Mouse (Mus musculus): ENCODE measurements around the gene Dcst1.
A peak's percentile ranks its signal among the peaks of the same experiment; 100 is the strongest.

The Dcst1 gene

DNA sequence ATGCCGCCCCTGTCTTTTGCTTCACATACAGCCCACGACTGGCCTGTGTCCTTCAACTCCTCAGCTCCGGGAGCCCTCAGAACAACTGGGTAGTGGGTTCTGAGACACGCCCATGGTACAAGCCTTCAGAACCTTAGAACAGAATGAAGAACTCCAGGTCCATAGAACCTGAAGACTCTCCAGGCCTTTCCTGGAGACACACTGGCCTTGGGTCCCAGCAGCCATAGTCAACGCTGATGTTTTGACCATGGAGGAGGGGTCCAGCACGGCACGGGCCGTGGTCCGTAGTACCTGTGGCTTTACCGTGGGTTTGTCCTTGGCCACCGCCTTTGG, at the start of gene Dcst1:
Gene Dcst1, minus strand, starts transcription at position 101 of the 333 bp plus-strand sequence.
- DNase-seq = no peak

DNA sequence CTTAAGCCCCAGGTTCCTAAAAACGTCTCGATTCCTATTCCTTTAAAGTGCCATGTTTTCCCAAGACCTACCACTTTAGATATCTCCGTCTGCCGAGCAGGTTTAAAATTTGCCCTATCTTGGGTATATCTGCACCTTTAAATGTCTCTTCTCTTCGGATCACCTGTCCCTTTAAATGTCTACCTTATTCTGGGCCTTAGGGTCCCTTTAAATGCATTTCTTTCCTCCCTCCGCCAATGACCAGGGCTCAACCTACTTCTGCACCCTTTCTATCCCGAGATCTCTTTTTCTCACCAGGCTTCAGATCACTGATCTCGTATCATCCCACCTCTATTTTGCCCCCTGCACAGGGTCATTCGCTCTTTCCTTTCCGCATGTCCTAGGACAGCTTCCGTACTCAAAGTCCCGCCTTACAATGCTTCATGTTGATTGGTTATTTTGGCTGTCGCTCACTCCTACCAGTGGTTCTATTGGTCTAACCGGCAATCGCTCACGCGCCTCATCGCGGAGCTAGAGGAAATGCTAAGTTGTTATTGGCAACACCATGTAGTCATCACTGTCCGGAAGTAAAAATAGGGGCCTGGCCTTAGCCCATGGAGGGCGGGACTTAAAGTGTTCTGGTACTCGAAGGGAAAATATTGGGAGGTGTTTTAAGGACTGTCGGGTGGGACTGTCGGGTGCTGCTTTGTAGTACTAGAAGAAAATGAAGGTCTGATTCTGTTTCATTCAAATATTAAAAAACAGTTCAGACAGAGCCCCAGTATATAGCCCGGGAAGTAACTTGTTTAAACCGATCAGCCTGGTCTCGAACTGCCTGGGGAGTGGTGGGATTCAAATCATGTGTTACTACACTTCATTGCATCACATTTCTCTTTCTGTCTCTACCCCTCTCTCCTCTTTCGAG, 46.7 kb upstream of the Dcst1 start, which contains the start of gene Flad1:
Gene Flad1, minus strand, starts transcription at position 381 of the 904 bp plus-strand sequence.
- peak; percentile 94 for DNase-seq

DNA sequence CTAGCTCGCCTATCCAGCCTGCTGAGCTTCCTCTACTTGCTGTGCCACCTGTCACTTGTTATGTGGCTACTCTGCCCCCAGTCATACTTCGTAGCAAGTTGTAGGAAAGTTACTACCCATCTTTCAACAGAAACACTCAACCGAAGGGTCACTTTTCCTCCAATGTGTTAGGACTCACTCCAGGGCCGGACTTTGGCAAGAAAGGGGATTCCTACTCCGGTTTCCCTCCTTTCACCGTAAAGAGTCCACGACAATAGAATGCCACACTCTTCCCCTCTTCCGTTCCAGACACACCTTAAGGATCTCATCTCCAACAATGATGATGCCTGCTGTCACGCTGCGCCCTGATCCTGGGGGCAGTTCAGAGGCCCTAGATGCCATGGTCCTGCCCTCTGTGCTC, 45.8 kb upstream of the Dcst1 start:
- DNase-seq = no peak

DNA sequence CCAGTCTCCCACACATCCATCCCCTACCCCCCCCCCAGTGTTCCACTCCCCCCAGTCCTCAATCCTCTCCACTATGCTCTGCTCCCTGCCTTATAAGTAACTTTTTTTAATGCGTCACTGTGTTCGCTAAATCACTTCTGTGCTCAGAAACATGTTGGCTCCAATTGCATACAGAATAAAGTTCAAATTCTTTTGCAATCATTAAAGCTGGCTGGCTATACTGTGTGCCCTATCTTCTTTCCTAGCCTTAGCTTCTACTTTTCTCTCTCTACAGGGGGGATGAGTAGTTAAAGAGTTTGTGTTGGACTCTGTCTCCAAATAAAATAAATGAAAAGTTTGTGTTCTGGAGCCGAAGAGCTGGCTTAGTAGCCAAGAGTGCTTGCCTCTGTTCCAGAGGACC, 44.6 kb upstream of the Dcst1 start:
- DNase-seq = no peak

DNA sequence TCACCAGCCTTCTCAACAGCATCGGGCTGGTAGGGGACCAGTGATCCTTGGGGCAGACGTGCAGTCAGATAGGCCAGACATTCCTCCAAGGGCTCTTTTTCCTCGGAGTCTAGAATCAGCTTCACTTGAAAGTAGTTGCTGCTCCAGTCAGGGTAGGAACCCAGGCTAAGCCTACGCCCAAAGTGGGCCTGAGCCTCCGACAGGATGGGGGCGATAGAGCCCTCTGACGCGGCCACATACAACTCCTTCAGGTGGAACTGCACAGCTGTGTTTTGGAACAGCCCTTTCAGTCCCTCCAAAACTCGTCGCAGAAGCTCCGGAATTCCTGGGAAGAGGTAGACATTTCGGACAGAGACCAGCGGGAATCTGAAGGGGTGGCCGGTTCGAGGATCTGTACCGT, 43.4 kb upstream of the Dcst1 start:
- DNase-seq = no peak

DNA sequence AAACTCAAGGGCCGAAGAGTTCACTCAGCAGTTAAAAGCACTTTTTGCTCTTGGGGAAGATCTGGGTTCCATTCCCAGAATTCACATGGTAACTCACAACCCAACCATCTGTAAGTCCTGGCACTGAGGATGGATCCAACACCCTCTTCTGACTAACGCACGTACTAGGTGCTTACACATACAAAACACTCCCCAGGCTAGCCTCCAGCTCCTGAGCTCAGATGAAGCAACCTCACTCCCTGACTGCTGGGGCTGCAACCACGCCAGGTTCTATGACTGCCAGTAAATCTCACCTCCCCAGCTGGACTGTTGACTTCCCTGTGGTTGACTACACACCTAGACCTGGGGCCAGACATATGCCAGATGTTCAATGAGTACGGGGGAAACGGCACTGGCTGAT, 41.8 kb upstream of the Dcst1 start:
- no peak for DNase-seq

DNA sequence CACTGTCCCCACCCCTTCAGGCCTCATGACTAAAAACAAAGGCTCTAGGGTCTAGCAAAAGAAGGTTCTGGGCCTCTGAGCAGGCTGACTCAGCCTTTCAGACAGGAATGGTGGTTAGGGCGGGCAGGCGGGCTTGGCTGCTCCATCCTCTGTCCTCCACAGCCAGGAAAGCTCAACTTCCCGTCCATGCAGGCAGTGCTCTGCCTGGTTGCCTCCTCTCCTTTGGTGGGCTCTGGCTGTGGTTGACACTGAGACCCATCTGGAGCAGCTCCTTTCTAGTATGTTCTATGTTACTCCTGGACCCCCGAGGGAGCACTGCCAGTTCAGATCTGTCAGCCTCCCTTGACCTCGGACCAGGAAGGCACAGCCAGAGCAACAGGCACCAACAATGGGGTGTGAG, 37.6 kb upstream of the Dcst1 start, which contains the start of gene Lenep:
Gene Lenep, minus strand, starts transcription at position 101 of the 400 bp plus-strand sequence.
- DNase-seq = no peak

DNA sequence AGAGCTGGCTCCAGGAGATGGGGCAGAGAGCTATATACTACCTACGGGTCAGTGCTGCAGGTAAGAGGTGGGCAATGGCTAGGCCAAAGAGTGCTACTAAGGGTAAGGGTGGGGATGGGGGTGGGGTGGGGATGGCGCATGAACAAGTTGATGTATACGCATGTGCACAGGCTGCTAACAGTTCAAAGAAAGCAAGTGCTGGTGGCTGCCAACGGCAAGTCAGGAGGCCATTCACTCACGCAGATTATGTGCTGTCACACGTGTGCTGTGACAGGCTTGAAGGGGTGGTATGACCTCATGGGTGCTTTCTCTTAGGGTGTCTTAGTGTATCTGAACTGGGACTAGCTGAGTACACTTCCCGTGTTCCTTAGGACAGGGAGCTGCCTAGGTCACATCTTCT, 36.3 kb upstream of the Dcst1 start:
- no peak for DNase-seq

DNA sequence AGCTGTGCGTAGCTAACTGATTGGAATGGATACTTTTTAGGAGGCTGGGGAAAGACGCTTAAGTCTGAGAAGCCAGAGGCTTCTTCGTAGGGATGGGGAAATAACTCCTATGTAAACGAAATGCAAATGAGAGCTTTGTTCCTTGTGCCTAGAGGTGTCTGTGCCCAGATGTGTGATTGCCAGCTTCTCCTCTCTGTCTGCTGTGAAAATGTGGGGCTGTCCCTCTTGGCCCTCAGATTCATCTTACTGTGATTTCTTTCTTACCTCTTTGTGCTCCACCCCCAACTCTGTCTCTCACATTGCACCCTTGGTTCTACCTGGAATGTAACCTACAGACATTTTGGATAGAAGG, 31.6 kb upstream of the Dcst1 start:
- no peak for DNase-seq

DNA sequence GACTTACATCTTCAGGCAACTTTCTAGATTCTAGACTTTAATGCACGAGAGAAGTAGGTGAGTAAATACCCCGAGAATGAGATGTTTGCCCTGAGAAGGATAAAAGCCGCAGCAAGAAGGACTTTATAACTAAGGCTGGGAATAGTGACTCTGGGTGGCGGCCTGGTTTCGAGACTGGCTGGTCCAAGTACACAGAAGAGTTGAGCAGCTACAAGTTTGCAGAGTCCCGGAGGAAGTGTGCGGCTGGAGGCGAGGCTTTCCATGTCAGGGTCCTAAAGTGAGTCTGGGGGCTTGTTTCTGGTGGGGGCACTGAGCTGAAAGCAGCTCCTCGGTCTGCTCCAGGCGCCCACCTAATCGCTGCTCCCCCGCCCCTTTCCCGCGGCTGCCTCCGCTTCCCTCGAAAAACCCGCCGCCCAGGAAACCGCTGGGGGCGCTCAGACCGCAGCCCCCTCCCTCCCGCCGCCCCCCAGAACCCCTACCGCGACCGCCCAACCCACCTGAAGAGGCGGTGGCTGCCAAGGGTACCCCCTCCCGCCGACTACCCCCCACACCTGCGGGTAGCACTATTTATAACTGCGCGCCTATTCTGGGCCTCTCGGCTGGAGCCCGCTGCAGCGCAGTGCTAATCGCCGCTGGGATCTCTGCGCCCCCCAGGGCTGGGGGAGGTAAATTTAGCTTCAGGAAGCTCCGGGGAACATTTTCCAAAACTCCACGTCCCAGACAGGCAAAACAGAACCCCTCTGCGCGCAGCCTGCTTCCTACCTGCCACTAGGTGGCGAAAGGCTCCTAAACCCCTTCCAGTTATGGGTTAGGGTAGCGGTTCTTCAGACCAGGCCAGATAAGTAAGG, 31.0 kb upstream of the Dcst1 start:
- peak; percentile 79 for DNase-seq

DNA sequence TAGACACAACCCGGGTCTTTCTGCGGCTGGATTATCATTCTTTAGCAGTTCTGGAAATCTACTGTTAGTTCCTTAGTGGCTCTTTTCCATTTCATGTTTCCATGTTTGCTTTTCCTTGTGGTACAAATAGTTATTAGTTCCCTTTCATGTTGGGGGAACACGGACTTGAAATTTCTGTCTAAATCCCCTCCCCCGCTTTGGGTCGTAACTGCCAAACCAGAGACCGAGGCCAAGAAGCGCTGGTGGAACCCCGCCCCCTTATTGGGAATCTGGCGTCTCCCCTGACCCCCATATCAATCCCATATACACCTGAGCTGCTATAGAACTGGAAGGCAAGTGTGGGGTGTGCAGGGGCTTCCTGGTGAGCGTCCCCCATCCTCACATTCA, 30.4 kb upstream of the Dcst1 start:
- no peak for DNase-seq

DNA sequence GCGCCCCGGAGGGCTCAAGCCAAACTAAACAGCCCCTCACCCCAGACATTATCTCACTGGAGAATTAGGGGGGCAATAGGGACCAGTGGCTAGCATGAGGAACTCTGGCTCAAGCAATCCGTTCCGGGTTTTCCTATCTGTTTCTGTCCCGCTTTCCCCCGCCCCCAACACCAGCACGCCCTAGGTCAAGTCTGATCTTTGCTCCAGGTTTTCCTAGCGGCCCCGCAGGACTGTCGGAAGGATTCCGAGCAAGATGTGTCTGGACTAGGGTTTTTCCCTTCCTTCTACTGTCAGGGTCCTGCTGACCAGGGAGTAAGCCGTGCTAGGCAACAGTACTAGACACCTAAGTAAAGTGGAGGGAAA, 29.8 kb upstream of the Dcst1 start:
- DNase-seq = peak; percentile 41

DNA sequence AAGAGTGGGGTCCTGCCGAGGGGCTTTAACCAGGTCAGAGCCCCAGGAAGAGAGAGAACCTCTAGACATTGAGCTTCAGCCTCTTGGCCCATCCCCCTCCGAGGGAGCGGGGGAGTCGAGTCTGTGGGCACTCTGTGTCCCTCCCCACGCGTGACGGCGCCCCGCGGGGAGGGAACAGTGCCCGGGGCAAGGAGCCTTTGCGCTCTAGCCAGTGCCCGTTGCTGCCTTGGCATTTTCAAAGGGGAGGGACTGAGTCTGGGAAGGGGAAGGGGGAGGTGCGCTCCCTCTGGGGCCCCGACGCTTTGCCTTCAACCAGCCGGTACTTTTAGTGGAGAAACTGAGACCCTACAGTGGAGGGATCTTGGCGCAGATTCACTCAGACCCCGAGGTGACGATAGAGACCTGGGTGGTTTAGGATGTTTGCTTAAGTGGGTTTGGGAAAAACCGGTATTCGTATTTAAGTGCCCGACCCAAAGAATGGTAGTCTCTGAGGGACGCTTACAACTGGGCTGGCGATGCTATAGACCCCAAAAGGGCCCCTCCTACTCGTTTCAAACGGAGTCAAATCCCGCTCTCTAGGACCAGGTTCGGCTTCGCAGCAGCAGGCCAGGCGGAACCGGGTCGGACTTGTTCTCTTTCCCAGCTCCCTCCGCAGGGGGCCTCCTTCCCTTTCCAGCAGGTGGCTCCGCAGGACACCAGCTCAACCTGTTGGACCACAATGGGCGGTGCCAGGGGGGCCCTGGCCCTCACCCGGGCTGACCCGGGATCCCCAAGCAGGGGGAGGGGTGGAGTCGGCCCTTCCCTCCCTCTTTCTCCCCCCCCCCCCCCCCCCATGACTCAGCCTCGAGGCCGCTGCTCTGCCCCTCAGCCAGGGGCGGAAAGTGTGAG, 29.2 kb upstream of the Dcst1 start, which contains the start of gene Zbtb7b:
Gene Zbtb7b, minus strand, starts transcription at position 771 of the 888 bp plus-strand sequence.
- DNase-seq = peak; percentile 52

DNA sequence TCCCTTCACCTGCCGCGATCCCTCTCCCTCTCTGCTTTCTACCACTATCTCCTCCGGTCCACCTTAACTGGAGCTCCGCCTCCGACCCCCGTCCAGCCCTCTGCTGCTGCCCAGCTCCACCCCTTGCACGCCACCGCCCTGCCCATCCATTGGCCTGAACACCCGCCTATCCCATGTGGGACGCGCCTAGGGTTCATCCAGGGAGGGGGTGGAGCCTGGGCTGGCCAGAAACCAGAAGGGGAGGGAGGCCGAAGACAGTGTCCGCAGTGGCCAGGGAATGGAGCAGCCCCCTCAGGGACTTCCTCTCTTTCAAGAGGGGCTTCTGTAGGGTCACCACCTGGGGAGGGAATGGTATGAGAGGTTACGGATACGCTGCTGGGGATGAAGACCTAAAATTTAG, 28.6 kb upstream of the Dcst1 start:
- DNase-seq = peak; percentile 74

DNA sequence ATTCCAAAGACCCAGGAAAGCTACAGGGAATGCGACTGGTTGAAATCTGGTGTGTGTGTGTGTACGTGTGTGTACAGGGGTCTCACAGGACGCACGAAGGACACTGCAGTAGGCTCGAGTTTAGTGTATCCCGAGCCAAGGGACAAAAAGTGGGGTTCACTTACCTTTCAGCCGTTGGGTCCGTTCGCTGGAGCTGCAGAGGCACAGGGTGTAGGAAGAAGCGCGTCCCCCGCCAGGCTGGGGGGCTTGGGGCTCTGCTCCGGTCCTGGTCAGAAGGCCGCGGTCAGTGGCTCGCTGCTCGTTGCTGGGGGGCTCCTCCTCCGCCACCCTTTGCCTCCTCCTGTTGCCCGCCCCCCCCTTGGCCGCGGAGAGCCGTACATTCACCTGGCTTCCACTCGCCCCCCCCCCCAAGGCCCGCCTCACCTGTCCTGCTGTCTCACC, 27.8 kb upstream of the Dcst1 start:
- DNase-seq = peak; percentile 44

DNA sequence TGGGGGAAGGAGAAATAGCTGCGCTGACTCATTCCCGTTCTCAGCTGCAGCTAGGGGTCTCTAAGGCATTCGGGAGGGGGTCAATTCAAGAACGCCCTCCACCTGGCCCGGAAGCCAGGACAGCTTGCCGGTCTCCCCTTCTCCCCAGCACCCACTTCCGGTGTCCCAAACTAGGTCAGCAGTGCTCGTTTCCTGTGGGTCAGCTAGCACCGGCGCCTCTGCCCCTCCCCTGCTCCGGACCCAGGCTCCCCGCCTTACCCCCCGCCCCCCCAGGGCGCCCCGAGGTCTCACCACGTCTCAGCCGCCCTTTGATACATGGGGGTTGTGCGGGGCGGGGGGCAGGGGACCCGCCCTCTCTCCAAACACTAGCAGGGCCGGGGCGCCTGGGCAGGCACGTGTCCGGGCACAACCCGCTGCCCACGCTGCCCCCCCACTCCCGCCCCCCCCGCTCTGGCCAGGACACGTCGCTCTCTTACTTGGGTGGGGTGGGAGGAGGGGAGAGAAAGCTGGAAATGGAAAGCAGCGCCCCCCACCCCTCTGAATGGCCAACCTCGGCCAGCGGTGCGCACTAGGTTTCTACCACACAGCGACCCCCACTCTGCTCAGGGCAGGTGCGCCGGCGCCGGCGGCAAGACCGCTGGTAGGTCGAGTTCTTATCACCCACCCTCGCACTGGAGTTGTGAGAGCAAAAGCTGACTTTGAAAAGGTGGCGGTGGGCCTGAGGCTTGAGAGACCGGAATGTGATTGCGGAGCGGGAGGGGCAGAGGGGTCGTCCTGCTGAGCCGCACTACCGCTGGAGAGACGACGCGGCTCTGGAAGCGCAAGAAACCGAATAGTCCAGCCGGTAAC, 26.8 kb upstream of the Dcst1 start:
- DNase-seq = peak; percentile 53

DNA sequence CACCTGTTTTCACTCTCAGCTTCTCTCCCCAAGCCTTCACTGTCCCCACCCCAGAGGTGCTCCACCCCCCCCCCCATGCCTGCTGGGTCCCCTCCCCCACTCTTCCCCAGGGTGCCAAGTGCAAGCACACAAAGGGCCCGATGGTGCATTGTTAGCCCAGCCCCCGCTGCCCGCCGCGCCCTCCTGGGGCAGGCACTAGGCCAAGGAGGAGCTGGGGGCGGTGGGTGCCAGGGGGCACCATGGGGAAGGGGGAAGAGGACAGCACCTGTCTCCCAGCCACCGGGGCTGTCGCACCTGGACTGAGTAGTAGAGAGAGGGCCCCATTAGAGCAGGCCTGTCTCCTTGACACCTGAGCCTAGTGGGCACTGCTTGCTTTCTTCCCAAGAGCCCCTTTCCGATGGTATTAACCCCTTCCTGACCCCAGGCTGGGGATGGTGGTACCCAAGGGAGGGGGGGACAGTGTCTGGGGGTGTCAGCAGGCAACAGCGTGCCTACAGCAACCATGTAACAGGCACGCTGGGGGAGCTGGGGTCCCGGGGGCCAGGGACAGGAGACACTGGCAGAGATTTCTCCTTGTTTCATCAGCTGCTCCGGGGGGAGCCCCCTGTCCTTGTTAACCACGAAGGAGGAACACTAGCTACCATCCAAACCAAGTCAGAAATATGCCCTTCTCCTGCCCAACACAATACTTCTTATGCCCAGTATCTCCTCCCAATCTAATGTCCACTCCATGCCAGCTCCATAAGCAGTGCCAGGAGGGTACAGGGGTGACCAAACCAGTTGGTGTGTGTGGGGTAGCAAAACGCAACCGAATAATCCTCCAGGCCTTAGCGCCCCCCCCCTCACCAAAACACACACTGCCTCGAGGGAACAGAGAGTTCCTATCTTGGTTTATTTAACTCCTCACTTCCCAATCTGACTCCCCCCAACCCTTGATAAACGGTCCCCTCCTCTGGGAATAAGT, 25.9 kb upstream of the Dcst1 start:
- peak; percentile 68 for DNase-seq

DNA sequence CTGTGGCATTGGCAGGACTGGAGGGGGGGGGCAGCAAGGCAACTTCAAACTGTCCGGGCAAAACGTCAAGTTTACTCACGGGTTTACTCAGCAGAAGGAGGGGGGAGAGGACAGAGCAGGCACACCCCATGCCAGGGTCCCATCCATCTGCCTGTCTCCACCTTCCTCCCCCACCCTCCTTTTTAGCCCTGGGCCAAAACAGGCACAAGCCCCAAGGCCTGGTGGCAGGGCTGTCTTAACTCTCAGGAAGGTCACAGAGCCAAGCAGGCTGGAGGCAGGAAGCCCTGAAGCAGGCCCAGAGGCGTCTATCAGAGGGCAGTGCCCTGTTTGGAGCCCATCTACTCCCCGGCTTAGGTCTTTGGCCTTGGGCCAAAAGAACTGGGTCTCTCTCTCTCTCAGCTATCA, 25.1 kb upstream of the Dcst1 start:
- DNase-seq = peak; percentile 38

DNA sequence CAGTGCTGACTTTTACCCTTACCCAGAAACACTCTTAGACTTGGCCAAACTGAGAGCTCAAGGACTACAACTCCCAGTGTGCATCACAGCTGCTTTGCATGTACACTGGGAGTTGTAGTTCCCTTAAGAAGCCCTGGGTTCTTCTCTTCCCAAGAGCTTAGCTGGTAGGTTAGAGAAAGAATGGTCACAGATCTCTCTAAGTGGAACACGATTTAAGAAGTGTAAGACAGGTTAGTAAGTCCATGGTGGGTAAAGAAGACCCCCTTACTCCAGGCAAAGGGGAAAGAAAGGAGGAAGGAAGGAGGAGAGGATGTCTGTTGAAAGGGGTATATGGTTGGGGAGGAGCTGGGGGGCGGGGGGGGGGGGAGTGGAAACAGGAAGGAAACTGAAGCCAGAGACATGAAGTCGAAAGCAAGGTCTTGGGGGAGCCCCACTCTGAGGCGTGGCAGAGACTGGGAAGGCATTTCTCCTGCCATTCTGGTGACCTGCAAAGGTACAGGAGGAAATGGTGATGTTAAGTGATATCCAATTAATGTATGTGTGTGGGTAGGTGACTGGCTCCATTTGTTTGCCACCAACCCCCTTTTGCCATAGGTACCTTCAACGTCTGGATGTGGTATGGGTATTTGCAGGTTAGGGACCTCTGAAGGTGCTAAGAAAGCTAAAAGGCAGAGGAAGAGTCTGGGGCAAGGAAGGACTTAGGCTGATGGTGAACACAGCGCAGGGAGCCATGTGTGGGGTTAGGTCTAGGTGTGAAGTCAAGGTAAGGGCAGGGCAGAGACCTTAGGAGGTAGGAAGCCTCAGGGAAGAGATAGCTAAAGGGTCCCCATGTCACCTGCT, 24.1 kb upstream of the Dcst1 start:
- DNase-seq = peak; percentile 63

Measured in thymus, postnatal 4 days (tissue).